In genomic region chr3:109123531-109123981, GRCm38 (mm10) we compare ENCODE assay signal across 8 mouse cellular contexts. TPM values are rescaled to one million over a fixed set of nuclear protein-coding genes. Genes with fewer than 3 reads are reported as not detected.
DNase-seq lines count a peak whose midpoint lies in the region; ATAC-seq and TF ChIP-seq lines count a peak whose summit lies in the region.

No protein-coding gene starts in this region.

- POLR2A ChIA-PET in Patski (lab: Charles Lee), result interaction anchor here (0.6 kb wide), 3 partner anchors 113 to 1463 kb away, joined by 3 to 7 read pairs (median 3); no protein-coding TSS in a partner anchor

- peak overlapping the region; percentile 87 for H3K4me3 ChIP-seq in embryonic facial prominence, embryonic 10.5 days
- peak overlapping the region; percentile 93 for H3K4me3 ChIP-seq in lung, embryonic 16.5 days (ENCODE audit: low read length)

- DNase-seq in Patski (ENCODE audit: low read depth, low spot score), result no peak
- no peak for DNase-seq in embryonic facial prominence, embryonic 10.5 days (ENCODE audit: low spot score)
- peak; percentile 65 for DNase-seq in heart, adult 8-10 months (ENCODE audit: low spot score)
- DNase-seq in kidney, adult 18-20 months, result peak; percentile 29
- DNase-seq in ovary, adult 18-20 months (ENCODE audit: low spot score), result peak; percentile 19
- no peak for DNase-seq in thymus, adult 18-20 months
- DNase-seq in cerebellum, adult 9-11 months, result no peak

- no peaks in the 10 kb centered on the region for H3K9me3 ChIP-seq in embryonic facial prominence, embryonic 10.5 days
- H3K9me3 ChIP-seq in lung, embryonic 16.5 days (ENCODE audit: control insufficient read depth, low read length), result no peaks in the 10 kb centered on the region

- no peak for TF ChIP-seq CTCF in Patski (IDR thresholded peaks at IDR 0.05)

- in situ Hi-C loops in Patski (cut with MboI; ENCODE audit: low pct_unique_long_range_greater_than_20kb), result no loop called here

- CTCF ChIA-PET in Patski (lab: Charles Lee), result interaction anchor here (1.4 to 2.3 kb wide), 2 partner anchors 22 to 32 kb away, joined by 4 to 6 read pairs; no protein-coding TSS in a partner anchor

- peak overlapping the region; percentile 97 for H3K9ac ChIP-seq in lung, embryonic 16.5 days (ENCODE audit: low read length)

- peak overlapping the region; percentile 71 for H3K4me2 ChIP-seq in lung, embryonic 16.5 days (ENCODE audit: low read depth, low read length)

- H3K27me3 ChIP-seq in Patski, result no peaks in the 10 kb centered on the region
- H3K27me3 ChIP-seq in embryonic facial prominence, embryonic 10.5 days (replicated peaks; ENCODE audit: low read depth, poor library complexity, severe bottlenecking), result peaks cover 13% of the 10 kb centered on the region; the same call in 1 of the 2 replicates
- H3K27me3 ChIP-seq in lung, embryonic 16.5 days (ENCODE audit: control insufficient read depth, insufficient read depth, low read depth, low read length), result no peaks in the 10 kb centered on the region

- peak; percentile 44 for ATAC-seq in Patski
- peak; percentile 28 for ATAC-seq in lung, embryonic 16.5 days (ENCODE audit: low read depth)

- H3K4me1 ChIP-seq in embryonic facial prominence, embryonic 10.5 days, result peaks cover 28% of the 10 kb centered on the region
- H3K4me1 ChIP-seq in lung, embryonic 16.5 days (replicated peaks; ENCODE audit: control insufficient read depth, insufficient read depth, low read length), result peaks cover 23% of the 10 kb centered on the region

- H3K36me3 ChIP-seq in embryonic facial prominence, embryonic 10.5 days (replicated peaks), result peaks cover 20% of the 10 kb centered on the region
- no peaks in the 10 kb centered on the region; the same call in 1 of the 2 replicates for H3K36me3 ChIP-seq in lung, embryonic 16.5 days (ENCODE audit: control insufficient read depth, insufficient read depth, low read length)

- peak overlapping the region; percentile 97 for H3K27ac ChIP-seq in embryonic facial prominence, embryonic 10.5 days (replicated peaks)
- H3K27ac ChIP-seq in lung, embryonic 16.5 days (ENCODE audit: low read length), result peak overlapping the region; percentile 93

- WGBS in embryonic facial prominence, embryonic 10.5 days, result 17% methylated on average over 8 of the region's 8 CpGs
- WGBS in lung, embryonic 16.5 days, result 4% methylated on average over 8 of the region's 8 CpGs

RNA-seq across cellular contexts. Expression of gene Slc25a24, which starts 0.6 kb away (rescaled TPM):
- 71.9 TPM for polyA plus RNA-seq in Patski (2021)
- 31.3 and 35.6 TPM in 2 replicates for polyA plus RNA-seq in embryonic facial prominence, embryonic 10.5 days (2016; fragmentation: Nextera tagmentation; extraction: Ambion mirVana)
- total RNA-seq in heart, adult 8-10 months (2022), result 1 to 10 TPM; 3.9 to 5.5 (median 4.6) TPM
- polyA plus RNA-seq in lung, embryonic 16.5 days (2015; fragmentation: Nextera tagmentation; extraction: Ambion mirVana), result 29.3 and 30.7 TPM in 2 replicates

RNA-seq across cellular contexts. Expression of gene Slc25a54, which starts 43.3 kb away (rescaled TPM):
- not detected for polyA plus RNA-seq in Patski (2021)
- not detected in 2 replicates for polyA plus RNA-seq in embryonic facial prominence, embryonic 10.5 days (2016; fragmentation: Nextera tagmentation; extraction: Ambion mirVana)
- total RNA-seq in heart, adult 8-10 months (2022), result not detected
- polyA plus RNA-seq in lung, embryonic 16.5 days (2015; fragmentation: Nextera tagmentation; extraction: Ambion mirVana), result not detected in 2 replicates

Comparison
In these comparisons a context has a peak if more than half of its experiments do, and no peak if none do; other contexts are left out.
1. DNase-seq: peak in heart, adult 8-10 months (single experiment), kidney, adult 18-20 months (single experiment) and ovary, adult 18-20 months (single experiment); none in Patski (single experiment), embryonic facial prominence, embryonic 10.5 days (single experiment), thymus, adult 18-20 months (0 of 2) and cerebellum, adult 9-11 months (single experiment).